Mouse (Mus musculus) cerebellum, adult 2 months (tissue): ENCODE data around the gene Ptges3. TPM values are rescaled to one million over a fixed set of nuclear protein-coding genes. Genes with fewer than 3 reads are reported as not detected.

Experiments used
- DNase-seq, 2 experiments: peaks; one replicate each; pipeline ENCODE4 v3.0.0; 2021
- H3K27ac ChIP-seq: fragments of 200-500 bp; 2 replicates; pipeline ENCODE4 v1.5.1; 2012; ENCODE audit warnings: low read length, control low read depth, inconsistent platforms; ENCODE audit not compliant: insufficient read depth
- H3K27me3 ChIP-seq: fragments of 200-500 bp; 2 replicates; pipeline ENCODE4 v1.6.1; 2012; ENCODE audit warnings: inconsistent platforms, mild to moderate bottlenecking, low read length, moderate library complexity; ENCODE audit not compliant: control insufficient read depth, insufficient read depth
- H3K4me1 ChIP-seq: fragments of 200-500 bp; 2 replicates; pipeline ENCODE4 v1.6.1; 2011; ENCODE audit warnings: low read length; ENCODE audit not compliant: control insufficient read depth, insufficient read depth
- H3K4me3 ChIP-seq: fragments of 200-500 bp; replicated peaks from 2 replicates; pipeline ENCODE3; 2011; ENCODE audit warnings: mild to moderate bottlenecking, low read depth, low read length, control low read depth; ENCODE audit not compliant: insufficient read depth
- CTCF ChIP-seq: fragments of 200-500 bp; IDR thresholded peaks from 2 replicates; pipeline ENCODE4 v1.5.1; 2011; ENCODE audit warnings: low read depth, mild to moderate bottlenecking, control low read depth, low read length, moderate library complexity, borderline replicate concordance; ENCODE audit not compliant: insufficient read depth
- POLR2A ChIP-seq: fragments of 200-500 bp; IDR thresholded peaks from 2 replicates; pipeline ENCODE4 v1.6.1; 2011; ENCODE audit warnings: low read length, control low read depth, borderline replicate concordance; ENCODE audit not compliant: insufficient read depth
- WGBS: fragments of 180-500 bp; shearing (Covaris S2); methylation state at CpG from one replicate; pipeline ENCODE4 v1.1.7; 2018; 5-methylcytosine and 5-hydroxymethylcytosine counted together
- polyA plus RNA-seq: library from polyadenylated mRNA; depleted of rRNA; stranded (reverse); fragments of >200 nt; gene quantifications from 2 replicates; pipeline ENCODE4 v1.2.3, GENCODE M21; 2012

Ptges3 gene
- polyA plus RNA-seq, 1 experiment, result 75.5 TPM

DNA sequence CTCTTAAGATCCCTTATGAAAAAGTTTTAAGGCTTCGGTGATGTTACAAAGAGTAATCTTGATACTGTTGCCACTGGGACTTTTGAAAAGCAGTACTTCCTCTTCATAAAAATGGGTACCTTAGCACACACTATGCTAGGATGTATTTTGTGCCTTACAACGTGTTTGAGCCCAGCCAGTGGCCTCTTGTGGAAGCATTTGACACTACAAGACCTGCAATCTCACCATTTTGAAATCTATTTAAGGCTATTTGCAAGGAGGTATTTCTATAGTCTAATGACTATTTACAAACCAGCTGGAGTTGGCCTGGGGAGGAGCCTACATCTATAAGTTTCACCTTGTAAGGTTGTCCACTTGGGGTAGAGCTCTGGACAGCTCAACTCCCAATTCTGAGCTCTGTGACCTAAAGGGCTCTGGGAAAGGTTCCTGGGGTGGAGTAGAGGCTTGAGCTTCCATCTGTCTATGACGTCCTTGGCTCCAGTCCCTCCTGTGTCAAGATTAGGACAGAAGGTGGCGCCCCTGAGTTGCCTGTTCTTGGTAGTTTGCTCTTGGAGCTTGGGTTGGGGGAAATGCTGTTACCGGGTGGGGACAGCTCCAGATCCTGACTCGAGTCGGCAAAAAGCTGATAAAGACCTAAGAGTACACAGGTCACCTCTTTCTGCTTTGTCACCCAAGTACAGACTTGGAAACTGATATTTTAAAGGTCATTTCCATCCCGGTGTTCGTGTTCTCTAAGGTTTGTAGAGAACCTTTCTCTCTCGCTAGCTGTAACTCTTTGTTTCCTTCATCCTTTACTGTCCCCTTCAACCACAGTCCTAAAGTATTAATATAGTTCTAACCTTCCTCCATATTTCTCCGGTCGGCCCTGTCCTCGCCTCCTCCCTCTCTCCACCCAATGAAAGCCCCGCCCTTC lies 32.2 kb downstream of the Ptges3 start:
- Histone ChIP-seq H3K4me3 (peak overlapping the region; percentile 88), H3K4me1 (peaks cover 17% of the 10 kb centered on the region), H3K27ac (no peak overlapping the region; the same call in 1 of the 2 replicates), H3K27me3 (no peaks in the 10 kb centered on the region)
- 6% methylated on average over 14 of the region's 14 CpGs for WGBS
- peak; percentile 90 to 92 for DNase-seq
- no peak for TF ChIP-seq POLR2A
- peak; percentile 77 for TF ChIP-seq CTCF

DNA sequence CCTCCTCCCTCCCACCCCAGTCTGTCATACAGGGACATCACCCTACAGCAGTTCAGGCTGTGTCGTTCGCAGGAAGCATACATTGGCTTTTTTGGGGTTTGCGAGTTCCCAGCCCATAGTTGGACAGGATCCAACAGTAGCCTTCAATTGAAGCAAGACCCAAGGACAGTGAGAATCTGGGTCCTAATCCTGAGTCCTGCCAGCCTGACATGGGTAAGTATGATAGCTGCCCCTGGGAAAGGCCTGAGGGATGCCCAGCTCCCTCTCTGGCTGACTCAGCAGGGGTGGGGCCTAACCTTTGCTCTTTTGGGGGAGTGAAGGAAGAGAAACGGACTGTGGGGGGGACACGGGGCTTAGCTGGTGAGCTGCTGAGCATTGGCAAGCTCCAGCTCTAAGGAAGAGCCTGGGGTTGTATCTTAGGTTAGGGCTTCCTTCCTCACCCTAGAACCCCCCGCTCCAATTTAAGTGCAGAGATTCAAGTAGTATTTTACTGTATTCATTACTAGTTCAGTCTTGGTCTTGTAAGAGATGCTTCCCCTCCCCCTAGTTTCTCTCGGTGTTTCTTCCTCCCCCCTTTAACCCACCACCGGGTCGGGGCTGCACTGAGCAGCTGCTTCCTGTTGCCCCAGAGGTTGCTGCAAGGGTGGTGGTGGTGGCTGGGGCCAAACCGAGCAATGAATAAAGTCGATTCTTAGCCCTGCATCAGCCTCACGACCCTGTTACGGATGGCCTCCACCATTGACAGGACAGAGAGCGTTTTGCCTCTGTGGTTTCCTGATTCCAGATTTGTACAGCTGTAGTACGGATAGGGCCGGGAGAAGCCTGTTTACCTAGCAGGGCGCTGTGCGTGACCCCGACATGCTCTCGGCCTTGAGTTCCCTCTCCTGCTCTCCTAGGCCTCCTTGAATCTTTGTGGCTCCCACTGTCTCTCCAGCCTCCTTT lies 33.1 kb downstream of the Ptges3 start, which contains the start of gene Baz2a:
Baz2a (plus strand) TSS at position 14 of the 942 bp plus-strand sequence.
- Histone ChIP-seq H3K4me1 (peaks cover 10% of the 10 kb centered on the region), H3K4me3 (peak within 1 kb of the TSS; percentile 88), H3K27ac (peak within 1 kb of the TSS; percentile 32), H3K27me3 (no peaks in the 10 kb centered on the region)
- 1% methylated on average over 20 of the region's 20 CpGs for WGBS
- DNase-seq, result peak; percentile 68 to 70
- TF ChIP-seq CTCF (no peak), POLR2A (peak; percentile 48; the same call in 1 of the 2 replicates)

DNA sequence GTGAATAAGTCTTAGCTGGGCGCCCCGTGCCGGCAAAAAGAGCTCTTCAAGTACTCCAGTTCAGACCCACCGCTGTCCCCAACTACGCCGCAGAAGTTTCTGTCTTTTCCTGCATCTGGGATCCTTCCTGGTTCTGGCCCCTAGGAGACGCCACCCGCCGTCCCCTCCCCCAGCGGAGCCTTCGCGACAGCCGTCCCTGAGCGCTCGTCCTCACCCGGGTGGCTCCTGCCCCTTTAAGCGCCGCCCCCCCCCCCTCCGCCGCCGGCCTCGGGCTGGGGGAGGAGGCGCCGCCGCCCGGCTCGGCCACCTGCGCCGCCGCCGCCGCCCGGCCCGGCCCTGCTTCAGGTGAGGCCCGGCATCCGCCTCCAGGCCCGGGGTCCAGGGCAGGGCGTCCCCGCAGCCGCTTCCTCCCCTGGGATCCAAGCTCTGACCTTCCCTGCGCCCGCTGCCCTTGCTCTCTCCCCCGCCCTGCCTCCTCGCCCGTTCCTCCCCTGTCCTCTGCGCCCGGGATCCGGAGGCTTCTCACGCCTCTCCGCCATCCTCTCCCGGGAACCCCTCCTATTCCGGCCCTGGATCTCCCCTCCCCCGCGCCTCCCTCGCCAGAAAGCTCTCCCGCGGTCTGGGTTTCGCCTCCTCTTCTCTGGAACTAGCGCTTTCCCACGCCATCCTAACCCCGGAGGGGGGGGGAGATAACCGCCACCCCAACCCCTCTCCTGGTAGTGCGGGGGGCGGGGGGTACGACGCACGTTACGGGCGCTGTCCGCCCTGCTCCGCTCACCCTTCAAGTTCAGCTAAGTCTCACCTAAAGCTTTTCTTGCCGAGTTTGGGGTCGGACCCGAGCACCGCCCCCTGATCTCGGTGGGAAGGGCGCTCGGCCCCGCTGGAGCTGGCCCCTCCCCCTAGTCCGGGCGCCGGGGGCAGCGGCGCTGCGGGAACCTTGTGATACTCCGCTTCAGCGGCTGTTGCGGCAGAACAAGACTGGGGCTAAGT lies 34.0 kb downstream of the Ptges3 start:
- TF ChIP-seq POLR2A, result 0 out of 2 replicates have a peak, but pooled peaks have one; percentile 22
- TF ChIP-seq CTCF, result peak; percentile 27; the same call in 1 of the 2 replicates
- Histone ChIP-seq H3K4me3 (peak overlapping the region; percentile 88), H3K27me3 (no peaks in the 10 kb centered on the region), H3K4me1 (peaks cover 8% of the 10 kb centered on the region), H3K27ac (peak overlapping the region; percentile 90)
- 1% methylated on average over 77 of the region's 88 CpGs for WGBS
- DNase-seq, result peak; percentile 79 to 86

DNA sequence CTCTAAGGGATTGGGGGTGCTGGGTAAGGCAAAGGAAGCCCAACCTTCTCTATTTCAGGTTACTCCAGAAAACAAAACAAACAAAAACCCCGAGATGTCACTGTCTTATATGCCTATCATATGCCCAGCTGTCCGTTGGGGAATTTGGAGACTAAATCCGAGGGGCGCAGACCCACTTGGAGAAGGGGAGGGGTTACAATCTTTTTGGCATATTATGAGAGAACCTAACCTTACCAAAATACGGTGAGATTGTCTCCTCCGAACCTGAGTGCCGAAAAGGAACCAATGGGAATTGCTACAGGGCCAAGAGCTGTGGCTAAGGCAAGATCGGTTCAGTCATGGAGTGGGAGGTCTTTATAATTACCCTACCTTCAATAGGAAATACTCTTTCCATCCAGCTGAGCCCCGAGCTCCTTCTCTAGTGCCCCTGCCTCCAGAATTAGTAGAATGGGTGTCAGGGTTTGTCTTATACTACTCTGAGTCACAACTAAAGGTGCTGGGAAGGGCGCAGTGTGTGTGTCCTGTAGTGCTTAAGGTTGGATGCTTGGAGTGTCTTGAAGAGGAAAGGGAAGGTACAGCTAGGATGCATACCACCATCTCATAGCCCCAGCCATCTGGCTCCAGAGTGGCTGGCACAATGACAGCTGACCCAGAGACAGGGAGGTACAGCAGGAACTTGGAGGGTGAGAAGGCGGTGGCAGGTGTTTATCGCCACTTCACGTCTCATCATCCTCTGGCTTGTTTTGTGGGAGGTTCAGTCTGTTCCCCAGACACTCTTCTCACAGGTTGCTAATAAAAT lies 34.9 kb downstream of the Ptges3 start:
- Histone ChIP-seq H3K27ac (peak overlapping the region; percentile 90; the same call in 1 of the 2 replicates), H3K4me3 (peak overlapping the region; percentile 88), H3K27me3 (no peaks in the 10 kb centered on the region), H3K4me1 (peaks cover 7% of the 10 kb centered on the region)
- TF ChIP-seq POLR2A (no peak), CTCF (no peak)
- DNase-seq, result peak; percentile 57 to 61
- 6% methylated on average over 13 of the region's 13 CpGs for WGBS

DNA sequence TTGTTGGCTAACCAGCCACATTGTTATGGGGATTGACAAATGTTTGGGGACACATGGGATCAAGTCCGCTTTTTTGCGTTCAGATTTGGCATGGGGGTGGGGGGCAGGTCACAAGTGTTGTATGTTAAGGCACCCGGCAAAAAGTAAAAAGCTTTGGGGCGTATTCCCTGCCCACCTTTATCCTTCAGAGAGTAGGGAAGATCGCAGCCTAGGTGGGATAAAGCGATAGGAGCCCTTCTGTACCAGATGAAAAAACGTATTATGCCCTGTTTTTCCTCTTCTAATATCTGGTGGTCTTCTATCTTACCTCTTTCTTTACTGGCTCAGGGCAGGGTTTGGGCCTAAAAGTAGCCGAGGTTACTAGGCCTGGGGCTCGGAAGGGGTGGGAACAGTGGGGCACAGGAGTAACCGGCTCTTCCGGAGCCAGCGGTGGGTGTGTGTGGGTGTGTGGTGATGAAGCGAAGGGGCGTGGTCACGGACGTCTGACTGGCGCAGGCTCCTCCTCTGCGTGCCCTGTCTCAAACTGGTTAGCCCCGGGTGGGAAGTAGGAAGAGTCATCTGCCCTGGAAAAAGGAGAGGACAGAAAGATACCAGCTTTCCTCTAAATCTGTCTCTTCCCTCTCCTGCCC lies 35.7 kb downstream of the Ptges3 start:
- peak; percentile 68 to 78 for DNase-seq
- no peak for TF ChIP-seq POLR2A
- TF ChIP-seq CTCF, result no peak
- Histone ChIP-seq H3K4me3 (peak overlapping the region; percentile 88), H3K4me1 (peaks cover 7% of the 10 kb centered on the region), H3K27ac (0 out of 2 replicates have a peak overlapping the region, but pooled peaks have one; percentile 11), H3K27me3 (no peaks in the 10 kb centered on the region)
- WGBS, result 9% methylated on average over 19 of the region's 19 CpGs
